Comparison of ENCODE assay signal across 20 mouse cellular contexts in the genomic region with DNA sequence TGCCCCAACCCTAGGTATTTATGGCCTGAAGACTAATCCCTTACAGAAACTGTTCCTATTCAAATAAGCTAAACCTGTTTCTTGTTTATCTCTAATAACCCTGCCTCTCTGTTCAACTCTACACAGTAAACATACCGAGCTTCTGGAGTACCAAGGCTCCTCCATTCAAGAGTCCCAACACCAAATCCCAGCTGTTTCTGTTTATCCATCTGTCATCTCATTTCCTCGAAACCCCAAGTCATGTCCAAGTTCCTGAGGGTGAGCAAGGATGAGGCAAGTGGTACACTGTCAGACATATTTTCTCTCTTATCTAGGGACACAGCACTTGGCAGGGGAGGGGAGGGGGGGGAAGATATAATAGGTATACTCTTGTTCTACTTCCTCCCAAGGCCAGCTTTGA.
DNase-seq lines count a peak whose midpoint lies in the region; ATAC-seq and TF ChIP-seq lines count a peak whose summit lies in the region.
"Had no signal": no experiment of that assay in that cellular context is flagged by ENCODE, and none has a peak within 500 bp of the region (broad histone marks: within the 10 kb centered on the region; RNA-seq: fewer than 3 reads in every experiment).

No protein-coding gene starts in this region.

- no peaks in the 10 kb centered on the region for H3K9me3 ChIP-seq in lung, embryonic 14.5 days (ENCODE audit: low read depth, low read length)
- H3K9me3 ChIP-seq in lung, postnatal 0 days (ENCODE audit: low read length) = no peaks in the 10 kb centered on the region
- H3K9me3 ChIP-seq: embryonic facial prominence, embryonic 12.5 days; forebrain, embryonic 15.5 days; heart, embryonic 12.5 days; hindbrain, embryonic 10.5 days had no signal

- ATAC-seq in lung, embryonic 14.5 days (ENCODE audit: insufficient read depth) = peak; percentile 88
- ATAC-seq in lung, postnatal 0 days = peak; percentile 70
- ATAC-seq: activated CD4-positive, CD25-positive, alpha-beta regulatory T cell, adult 4 months; forebrain, embryonic 15.5 days; Patski had no signal

- no peaks in the 10 kb centered on the region for H3K4me1 ChIP-seq in lung, embryonic 14.5 days (ENCODE audit: insufficient read depth)
- no peaks in the 10 kb centered on the region; the same call in 1 of the 2 replicates for H3K4me1 ChIP-seq in lung, adult 2 months (ENCODE audit: control insufficient read depth, insufficient read depth, low read length)
- H3K4me1 ChIP-seq in lung, postnatal 0 days (ENCODE audit: insufficient read depth, low read depth, low read length) = no peaks in the 10 kb centered on the region
- H3K4me1 ChIP-seq: embryonic facial prominence, embryonic 12.5 days; forebrain, embryonic 15.5 days; heart, embryonic 12.5 days; hindbrain, embryonic 10.5 days had no signal

- H3K4me3 ChIP-seq in lung, embryonic 14.5 days (ENCODE audit: low read depth, low read length) = no peak overlapping the region
- no peak overlapping the region for H3K4me3 ChIP-seq in lung, adult 2 months (replicated peaks; ENCODE audit: extremely low read depth, low read depth, low read length)
- no peak overlapping the region for H3K4me3 ChIP-seq in lung, postnatal 0 days (ENCODE audit: low read depth, low read length)
- H3K4me3 ChIP-seq: embryonic facial prominence, embryonic 12.5 days; forebrain, embryonic 15.5 days; heart, embryonic 12.5 days; hindbrain, embryonic 10.5 days had no signal

- no peak for TF ChIP-seq CTCF in lung, embryonic 14.5 days (IDR thresholded peaks at IDR 0.05; ENCODE audit: low read depth)
- TF ChIP-seq CTCF in lung, adult 2 months (IDR thresholded peaks at IDR 0.05; ENCODE audit: insufficient read depth, low read length) = no peak
- no peak for TF ChIP-seq CTCF in lung, postnatal 0 days (IDR thresholded peaks at IDR 0.05)

- H3K36me3 ChIP-seq in lung, embryonic 14.5 days (ENCODE audit: insufficient read depth) = no peaks in the 10 kb centered on the region
- no peaks in the 10 kb centered on the region for H3K36me3 ChIP-seq in lung, postnatal 0 days (ENCODE audit: insufficient read depth, low read length)
- H3K36me3 ChIP-seq: embryonic facial prominence, embryonic 12.5 days; forebrain, embryonic 15.5 days; heart, embryonic 12.5 days; hindbrain, embryonic 10.5 days had no signal

- intact Hi-C loops in left cerebral cortex, postnatal 4 days (cut with DNase I) = no loop called here

- H3K27ac ChIP-seq in lung, embryonic 14.5 days (ENCODE audit: low read depth) = no peak overlapping the region
- H3K27ac ChIP-seq in lung, postnatal 0 days (ENCODE audit: low read length) = no peak overlapping the region
- H3K27ac ChIP-seq: embryonic facial prominence, embryonic 12.5 days; forebrain, embryonic 15.5 days; hindbrain, embryonic 10.5 days; hindbrain, embryonic 14.5 days had no signal

- no peak overlapping the region for H3K9ac ChIP-seq in lung, embryonic 14.5 days
- no peak overlapping the region for H3K9ac ChIP-seq in lung, postnatal 0 days (replicated peaks; ENCODE audit: low read depth)
- H3K9ac ChIP-seq: embryonic facial prominence, embryonic 12.5 days; forebrain, embryonic 15.5 days; heart, embryonic 12.5 days; hindbrain, embryonic 14.5 days had no signal

- 23% methylated on average over 2 of the region's 2 CpGs for WGBS in lung, embryonic 14.5 days
- WGBS in lung, adult 2 months = 28% methylated on average over 2 of the region's 2 CpGs
- WGBS in lung, postnatal 0 days = 22% methylated on average over 2 of the region's 2 CpGs

- H3K4me2 ChIP-seq in lung, embryonic 14.5 days = no peak overlapping the region
- H3K4me2 ChIP-seq in lung, postnatal 0 days (replicated peaks; ENCODE audit: low read depth, low read length) = no peak overlapping the region
- H3K4me2 ChIP-seq: embryonic facial prominence, embryonic 12.5 days; forebrain, embryonic 15.5 days; heart, embryonic 12.5 days; hindbrain, embryonic 14.5 days had no signal

- no peaks in the 10 kb centered on the region for H3K27me3 ChIP-seq in lung, embryonic 14.5 days (ENCODE audit: insufficient read depth, low read length)
- no peaks in the 10 kb centered on the region for H3K27me3 ChIP-seq in lung, postnatal 0 days (replicated peaks; ENCODE audit: insufficient read depth, low read length)
- H3K27me3 ChIP-seq: embryonic facial prominence, embryonic 12.5 days; forebrain, embryonic 15.5 days; heart, embryonic 12.5 days had no signal

- TF ChIP-seq POLR2A in lung, adult 2 months (IDR thresholded peaks at IDR 0.05; ENCODE audit: borderline replicate concordance, extremely low read depth, low read depth, low read length) = no peak

- DNase-seq in lung, embryonic 14.5 days = peak; percentile 74
- no peak for DNase-seq in lung, adult 2 months
- peak; percentile 5 for DNase-seq in testis, postnatal 14 days (ENCODE audit: low spot score)
- DNase-seq in testis, postnatal 10 days (ENCODE audit: low spot score) = no peak
- DNase-seq in lung, postnatal 0 days (ENCODE audit: low spot score) = peak; percentile 67
- peak; percentile 21 for DNase-seq in lung, postnatal 36 days
- DNase-seq in left cerebral cortex, postnatal 4 days = no peak
- no peak for DNase-seq in cerebellum, postnatal 36 days
- DNase-seq: adrenal gland, postnatal 14 days; cerebellum, adult 11-12 months; cerebellum, adult 9-10 months; embryo, embryonic 11 days; gastrocnemius, postnatal 10 days had no signal

- 0 out of 2 replicates have a peak, but pooled peaks have one; percentile 21 for TF ChIP-seq EP300 in lung, postnatal 0 days (IDR thresholded peaks at IDR 0.05)

Comparison
In these comparisons a context has a peak if more than half of its experiments do, and no peak if none do; other contexts are left out.
1. DNase-seq: peak in lung, embryonic 14.5 days (single experiment), testis, postnatal 14 days (single experiment), lung, postnatal 0 days (single experiment) and lung, postnatal 36 days (single experiment); none in lung, adult 2 months (single experiment), testis, postnatal 10 days (single experiment), left cerebral cortex, postnatal 4 days (single experiment) and cerebellum, postnatal 36 days (0 of 2).